Mouse (Mus musculus): ENCODE results near the gene Gm12253. TPM values are rescaled to one million over a fixed set of nuclear protein-coding genes. Genes with fewer than 3 reads are reported as not detected.

The Gm12253 gene
- not detected in 2 replicates for polyA plus RNA-seq (2015; fragmentation: Nextera tagmentation; extraction: Ambion mirVana)

DNA sequence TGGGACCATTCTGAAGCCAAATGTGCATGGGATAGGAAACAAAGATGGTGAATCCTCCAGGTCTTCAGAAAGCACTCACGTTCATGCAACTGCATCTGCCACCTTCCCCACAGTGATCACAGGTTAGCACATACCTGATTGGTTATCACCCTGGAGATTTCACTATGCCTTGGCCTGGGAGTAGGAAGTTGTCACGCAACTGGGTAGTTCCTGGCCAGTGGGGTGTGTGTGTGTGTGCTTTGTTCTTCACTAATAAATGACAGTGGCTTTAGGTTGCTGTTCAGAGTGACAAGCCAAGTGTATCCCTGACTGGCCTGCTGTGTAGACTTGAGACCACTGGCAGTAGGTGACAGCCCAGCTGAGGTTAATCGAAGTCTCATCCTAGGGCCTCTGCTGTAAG, at the start of gene Gm12253:
TSS of gene Gm12253 (plus strand) at position 301 of the 400 bp plus-strand sequence.
- Histone ChIP-seq H3K4me1 (replicated peaks) (no peaks in the 10 kb centered on the region), H3K9ac (no peak within 1 kb of the TSS), H3K4me2 (replicated peaks) (no peak within 1 kb of the TSS), H3K36me3 (no peaks in the 10 kb centered on the region), H3K27me3 (replicated peaks) (no peaks in the 10 kb centered on the region), H3K27ac (no peak within 1 kb of the TSS), H3K9me3 (no peaks in the 10 kb centered on the region), H3K4me3 (replicated peaks) (no peak within 1 kb of the TSS)
- WGBS: 97% methylated on average over 3 of the region's 3 CpGs
- no peak for ATAC-seq

DNA sequence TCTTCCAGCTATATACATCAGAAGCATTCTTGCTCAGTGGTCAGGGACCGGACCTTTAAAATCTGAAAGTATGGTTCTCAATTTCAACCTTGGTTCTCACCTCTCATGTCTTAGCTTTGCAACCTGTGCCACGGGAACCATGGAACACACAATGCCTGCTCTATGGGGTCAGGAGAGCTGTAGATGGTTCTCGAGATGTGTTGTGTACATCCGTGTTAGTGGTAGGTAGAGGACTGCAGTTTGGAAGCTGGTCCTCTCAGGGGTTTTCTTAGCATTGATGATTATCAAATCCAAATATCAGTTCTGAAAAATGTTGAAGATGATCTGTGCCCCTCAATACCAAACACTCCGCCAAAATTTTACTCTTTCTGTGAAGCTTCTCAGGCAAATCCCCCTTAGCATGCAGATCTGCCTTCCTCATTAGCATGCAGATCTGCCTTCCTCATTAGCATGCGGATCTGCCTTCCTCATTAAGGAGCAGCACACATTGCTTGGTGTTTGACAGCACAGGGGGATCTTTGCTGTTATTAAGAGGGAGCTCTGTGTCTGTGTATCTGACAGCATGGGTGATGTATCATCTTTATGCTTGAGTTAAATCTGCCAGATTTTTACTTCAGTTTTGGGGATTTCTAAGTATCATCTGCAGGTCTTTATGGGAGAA, 32.2 kb upstream of the Gm12253 start:
- no peaks in the 10 kb centered on the region for H3K27me3 ChIP-seq (replicated peaks)
- no peak overlapping the region for H3K4me3 ChIP-seq (replicated peaks)
- H3K4me1 ChIP-seq (replicated peaks): no peaks in the 10 kb centered on the region
- no peak for ATAC-seq
- H3K9me3 ChIP-seq: no peaks in the 10 kb centered on the region
- H3K36me3 ChIP-seq: no peaks in the 10 kb centered on the region
- H3K9ac ChIP-seq: no peak overlapping the region
- H3K4me2 ChIP-seq (replicated peaks): no peak overlapping the region
- WGBS: 70% methylated on average over 6 of the region's 6 CpGs
- H3K27ac ChIP-seq: no peak overlapping the region

DNA sequence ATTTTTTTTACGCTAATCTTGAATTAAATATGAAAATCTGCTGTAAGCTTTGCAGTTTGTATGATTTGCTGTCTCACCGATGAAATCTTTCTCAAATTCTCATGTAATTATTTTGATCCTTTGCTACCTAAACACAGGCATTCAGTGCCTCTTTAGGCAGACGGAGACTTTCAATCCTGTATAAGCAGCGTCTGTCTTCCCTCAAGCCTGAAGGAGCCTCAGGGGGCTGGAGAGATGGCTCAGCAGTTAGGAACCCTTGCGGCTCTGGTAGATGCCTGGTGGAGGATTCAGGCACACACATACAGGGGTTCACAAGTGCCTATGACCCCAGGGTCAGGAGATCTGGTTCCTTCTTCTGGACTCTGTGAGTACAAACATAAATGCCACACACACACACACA, 31.7 kb upstream of the Gm12253 start:
- H3K4me3 ChIP-seq (replicated peaks): no peak overlapping the region
- H3K4me1 ChIP-seq (replicated peaks): no peaks in the 10 kb centered on the region
- no peak overlapping the region for H3K9ac ChIP-seq
- 48% methylated on average over 5 of the region's 5 CpGs for WGBS
- no peaks in the 10 kb centered on the region for H3K36me3 ChIP-seq
- no peaks in the 10 kb centered on the region for H3K9me3 ChIP-seq
- ATAC-seq: no peak
- H3K27me3 ChIP-seq (replicated peaks): no peaks in the 10 kb centered on the region
- no peak overlapping the region for H3K27ac ChIP-seq
- H3K4me2 ChIP-seq (replicated peaks): no peak overlapping the region

DNA sequence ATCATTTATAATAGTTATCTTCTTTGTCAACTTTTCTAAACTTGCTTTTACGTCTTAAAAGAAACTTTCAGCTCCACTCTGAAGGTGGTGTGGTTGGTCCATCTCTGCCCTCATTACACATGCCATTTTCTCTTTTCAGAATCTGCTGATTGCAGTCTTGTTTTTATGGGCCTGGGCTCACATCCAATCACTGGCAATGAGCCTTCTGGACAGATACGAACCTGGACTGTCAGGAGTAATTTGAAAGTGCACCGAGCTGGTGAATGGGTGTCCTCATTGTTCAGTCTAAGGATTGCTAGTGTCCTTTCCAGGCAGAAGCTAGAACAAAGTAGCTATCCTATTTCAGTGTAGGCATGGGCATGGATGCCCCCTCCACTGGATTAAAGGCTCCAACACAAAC, 24.3 kb upstream of the Gm12253 start:
- no peaks in the 10 kb centered on the region for H3K27me3 ChIP-seq (replicated peaks)

DNA sequence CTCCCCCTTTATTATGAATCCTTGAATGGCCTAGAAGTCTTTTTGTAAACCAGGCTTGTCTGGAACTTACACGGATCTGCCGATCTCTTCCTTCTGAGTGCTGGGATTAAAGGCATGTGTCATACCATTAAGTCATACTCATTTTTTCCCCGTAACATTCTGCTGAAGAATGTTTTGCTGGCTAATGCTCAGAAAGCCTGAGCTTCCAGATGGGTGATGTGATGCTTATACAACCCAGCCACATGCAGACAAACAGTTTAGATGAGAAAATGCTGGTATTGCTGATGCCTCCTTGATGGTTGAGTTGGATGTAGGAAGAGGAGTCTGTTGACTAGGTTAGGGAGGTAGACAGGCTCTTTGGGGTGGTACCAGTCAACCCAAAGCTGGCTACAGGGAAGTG, 14.0 kb upstream of the Gm12253 start:
- Histone ChIP-seq H3K9ac (no peak overlapping the region), H3K27me3 (replicated peaks) (0 out of 2 replicates have a peak, but pooled peaks cover 8% of the 10 kb centered on the region)
- ATAC-seq: no peak

More for the DNA sequence above, 24.3 kb upstream of the Gm12253 start:
- 62% methylated on average over 3 of the region's 3 CpGs for WGBS
- no peak overlapping the region for H3K9ac ChIP-seq
- no peaks in the 10 kb centered on the region for H3K4me1 ChIP-seq (replicated peaks)
- H3K27ac ChIP-seq: no peak overlapping the region
- no peak overlapping the region for H3K4me3 ChIP-seq (replicated peaks)
- no peak overlapping the region for H3K4me2 ChIP-seq (replicated peaks)
- no peak for ATAC-seq
- H3K36me3 ChIP-seq: no peaks in the 10 kb centered on the region
- no peaks in the 10 kb centered on the region for H3K9me3 ChIP-seq

DNA sequence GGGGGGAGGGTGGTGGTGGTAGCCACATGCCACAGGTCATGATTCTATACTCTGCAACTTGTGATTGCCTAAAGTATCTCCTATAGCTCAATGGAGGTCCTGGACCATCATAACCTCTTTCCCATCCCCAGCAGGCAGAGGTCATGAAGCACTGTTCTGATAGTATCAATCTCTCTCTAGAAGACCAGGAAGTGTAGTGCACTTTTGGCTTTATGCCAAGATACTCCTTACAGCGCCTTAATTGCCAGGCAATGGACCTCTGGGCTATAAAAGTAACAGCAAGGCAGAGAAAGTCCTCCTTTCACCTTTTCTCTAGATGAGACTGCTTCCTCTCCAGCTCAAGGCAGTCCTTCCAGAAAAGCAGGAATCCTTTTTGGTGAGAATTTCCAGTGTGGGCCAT, 11.5 kb upstream of the Gm12253 start, which contains the start of gene 1810065E05Rik:
TSS of gene 1810065E05Rik (plus strand) at position 297 of the 400 bp plus-strand sequence.
- no peak within 1 kb of the TSS for H3K4me3 ChIP-seq (replicated peaks)
- peak; percentile 78 for ATAC-seq
- 17% methylated on average over 1 of the region's 1 CpGs for WGBS
- no peak within 1 kb of the TSS for H3K4me2 ChIP-seq (replicated peaks)
- H3K27ac ChIP-seq: no peak within 1 kb of the TSS
- no peaks in the 10 kb centered on the region for H3K9me3 ChIP-seq
- H3K36me3 ChIP-seq: no peaks in the 10 kb centered on the region
- H3K4me1 ChIP-seq (replicated peaks): peaks cover 6% of the 10 kb centered on the region; the same call in 1 of the 2 replicates
- peaks cover 8% of the 10 kb centered on the region; the same call in 1 of the 2 replicates for H3K27me3 ChIP-seq (replicated peaks)
- H3K9ac ChIP-seq: no peak within 1 kb of the TSS

More for the DNA sequence above, 14.0 kb upstream of the Gm12253 start:
- no peak overlapping the region for H3K27ac ChIP-seq
- WGBS: 39% methylated on average over 3 of the region's 3 CpGs
- H3K4me2 ChIP-seq (replicated peaks): no peak overlapping the region
- H3K36me3 ChIP-seq: no peaks in the 10 kb centered on the region
- H3K4me3 ChIP-seq (replicated peaks): no peak overlapping the region
- no peaks in the 10 kb centered on the region for H3K9me3 ChIP-seq
- peaks cover 6% of the 10 kb centered on the region; the same call in 1 of the 2 replicates for H3K4me1 ChIP-seq (replicated peaks)

DNA sequence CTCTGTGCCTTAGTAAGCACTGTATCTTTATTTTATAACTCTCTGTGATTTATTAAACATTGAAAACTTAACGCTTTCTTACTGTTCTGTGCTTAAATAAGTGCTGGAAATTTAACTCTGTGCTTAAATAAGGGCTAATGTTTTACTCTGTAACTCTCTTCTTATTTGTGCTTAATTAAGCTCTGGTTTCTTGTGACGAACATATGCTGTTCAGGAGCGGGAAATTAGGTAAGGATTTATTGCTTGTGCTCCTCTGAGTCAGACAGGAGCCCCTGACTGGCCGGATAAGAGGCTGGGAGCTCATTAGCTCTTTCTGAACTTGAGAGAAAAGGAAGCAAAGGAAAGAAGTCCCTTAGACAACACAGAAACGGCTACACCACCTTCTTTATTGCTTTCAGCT, 5.5 kb downstream of the Gm12253 start:
- no peak overlapping the region for H3K9ac ChIP-seq
- WGBS: 10% methylated on average over 5 of the region's 5 CpGs

DNA sequence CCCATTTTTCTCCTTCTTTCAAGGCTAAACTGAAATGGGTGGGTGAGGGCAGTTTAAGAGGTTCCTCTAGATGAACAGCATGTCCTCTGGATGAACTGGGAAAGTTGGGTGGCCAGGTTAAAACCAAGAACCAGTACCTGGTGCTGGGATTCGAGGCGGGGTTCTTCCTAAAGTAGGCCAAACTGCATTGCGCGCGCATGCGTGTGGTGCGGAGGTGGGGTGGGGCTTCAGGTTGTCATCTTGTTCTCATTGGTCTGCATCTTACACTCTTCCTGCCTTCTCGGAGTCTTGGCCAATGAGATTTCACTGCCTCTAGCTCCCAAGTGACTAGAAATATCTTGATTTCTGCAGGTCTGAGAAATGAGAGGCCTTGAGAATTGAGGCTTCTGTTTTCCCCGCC, 20.4 kb downstream of the Gm12253 start, which contains the start of gene Lypd9:
TSS of gene Lypd9 (minus strand) at position 165 of the 400 bp plus-strand sequence.
- no peaks in the 10 kb centered on the region for H3K36me3 ChIP-seq
- no peaks in the 10 kb centered on the region for H3K27me3 ChIP-seq (replicated peaks)
- no peak for ATAC-seq
- no peaks in the 10 kb centered on the region for H3K4me1 ChIP-seq (replicated peaks)
- H3K4me3 ChIP-seq (replicated peaks): no peak within 1 kb of the TSS
- H3K27ac ChIP-seq: no peak within 1 kb of the TSS
- 96% methylated on average over 9 of the region's 9 CpGs for WGBS
- no peaks in the 10 kb centered on the region for H3K9me3 ChIP-seq
- no peak within 1 kb of the TSS for H3K9ac ChIP-seq
- H3K4me2 ChIP-seq (replicated peaks): no peak within 1 kb of the TSS

More for the DNA sequence above, 5.5 kb downstream of the Gm12253 start:
- H3K27ac ChIP-seq: no peak overlapping the region
- no peak overlapping the region for H3K4me2 ChIP-seq (replicated peaks)
- H3K9me3 ChIP-seq: no peaks in the 10 kb centered on the region
- H3K36me3 ChIP-seq: no peaks in the 10 kb centered on the region
- H3K4me1 ChIP-seq (replicated peaks): no peaks in the 10 kb centered on the region
- no peak overlapping the region for H3K4me3 ChIP-seq (replicated peaks)
- ATAC-seq: peak; percentile 45; the same call in 1 of the 2 replicates
- no peaks in the 10 kb centered on the region for H3K27me3 ChIP-seq (replicated peaks)

DNA sequence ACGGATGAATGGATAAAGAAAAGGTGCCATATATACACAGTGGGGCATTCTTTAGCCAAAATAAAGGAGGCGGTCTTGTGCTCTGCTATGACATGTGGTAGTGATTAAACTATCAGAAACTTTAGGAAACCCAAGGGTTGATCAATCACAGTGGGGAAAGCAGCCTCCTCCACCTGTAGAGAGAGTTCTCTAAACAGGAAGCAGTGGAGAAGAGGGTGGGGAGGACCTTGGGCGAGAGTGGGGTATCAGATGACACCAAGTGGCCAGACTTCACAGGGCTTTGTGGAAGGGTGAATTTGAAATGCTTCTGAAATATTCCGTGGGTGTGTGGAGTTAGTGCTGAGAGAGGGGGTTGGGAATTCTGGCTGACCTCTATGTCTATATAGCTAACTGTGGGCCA, 21.2 kb downstream of the Gm12253 start:
- Histone ChIP-seq H3K9ac (no peak overlapping the region), H3K36me3 (no peaks in the 10 kb centered on the region), H3K9me3 (no peaks in the 10 kb centered on the region), H3K27ac (no peak overlapping the region), H3K4me2 (replicated peaks) (no peak overlapping the region), H3K27me3 (replicated peaks) (no peaks in the 10 kb centered on the region), H3K4me1 (replicated peaks) (no peaks in the 10 kb centered on the region), H3K4me3 (replicated peaks) (no peak overlapping the region)
- 48% methylated on average over 4 of the region's 4 CpGs for WGBS
- no peak for ATAC-seq

DNA sequence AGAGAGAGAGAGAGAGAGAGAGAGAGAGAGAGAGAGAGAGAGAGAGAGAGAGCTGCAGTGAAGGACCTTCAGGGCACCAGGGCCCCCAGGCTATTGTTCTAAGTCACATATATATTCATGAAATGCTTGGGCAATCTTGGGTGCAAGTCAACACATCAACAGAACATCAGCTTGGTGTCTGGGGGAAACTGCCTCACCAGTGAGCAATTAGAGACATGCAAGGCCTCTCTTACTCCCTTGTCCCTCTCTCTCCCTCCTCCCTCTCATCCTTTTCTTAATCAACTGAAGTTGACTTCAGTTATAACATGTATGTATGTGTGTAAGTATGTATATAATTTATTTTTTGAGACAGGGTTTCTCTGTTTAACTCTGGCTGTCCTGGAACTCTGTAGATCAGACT, 29.8 kb downstream of the Gm12253 start, which contains the start of gene Olfr30:
TSS of gene Olfr30 (minus strand) at position 101 of the 400 bp plus-strand sequence.
- H3K4me1 ChIP-seq (replicated peaks): no peaks in the 10 kb centered on the region
- no peaks in the 10 kb centered on the region for H3K9me3 ChIP-seq
- no peak within 1 kb of the TSS for H3K9ac ChIP-seq
- ATAC-seq: no peak
- H3K27me3 ChIP-seq (replicated peaks): no peaks in the 10 kb centered on the region
- no peak within 1 kb of the TSS for H3K4me3 ChIP-seq (replicated peaks)
- no peaks in the 10 kb centered on the region for H3K36me3 ChIP-seq
- H3K27ac ChIP-seq: no peak within 1 kb of the TSS
- H3K4me2 ChIP-seq (replicated peaks): no peak within 1 kb of the TSS

Other genes with a start within 250 kb of the Gm12253 start
- 5.0 and 5.6 TPM in 2 replicates for gene Igtp, start 233.0 kb upstream of the Gm12253 start, polyA plus RNA-seq (2015; fragmentation: Nextera tagmentation; extraction: Ambion mirVana)
- gene Irgm2, start 232.9 kb upstream of the Gm12253 start, polyA plus RNA-seq (2015; fragmentation: Nextera tagmentation; extraction: Ambion mirVana): 3.8 TPM in 2 replicates
- gene 4930438A08Rik, start 157.8 kb upstream of the Gm12253 start, polyA plus RNA-seq (2015; fragmentation: Nextera tagmentation; extraction: Ambion mirVana): not detected in 2 replicates
- 22.1 and 23.6 TPM in 2 replicates for gene Zfp692, start 125.5 kb upstream of the Gm12253 start, polyA plus RNA-seq (2015; fragmentation: Nextera tagmentation; extraction: Ambion mirVana)
- gene Zfp672, start 102.2 kb upstream of the Gm12253 start, polyA plus RNA-seq (2015; fragmentation: Nextera tagmentation; extraction: Ambion mirVana): 37.0 and 42.7 TPM in 2 replicates
- 28.5 and 28.6 TPM in 2 replicates for gene Sh3bp5l, start 101.8 kb upstream of the Gm12253 start, polyA plus RNA-seq (2015; fragmentation: Nextera tagmentation; extraction: Ambion mirVana)
- 874 and 977 TPM in 2 replicates for gene Lypd8, start 53.5 kb upstream of the Gm12253 start, polyA plus RNA-seq (2015; fragmentation: Nextera tagmentation; extraction: Ambion mirVana)
- 0.20 TPM in 1 of 2 replicates, not detected in the other for gene 1810065E05Rik, start 11.4 kb upstream of the Gm12253 start, polyA plus RNA-seq (2015; fragmentation: Nextera tagmentation; extraction: Ambion mirVana)
- gene Lypd9, start 20.4 kb downstream of the Gm12253 start, polyA plus RNA-seq (2015; fragmentation: Nextera tagmentation; extraction: Ambion mirVana): not detected in 2 replicates
- gene Olfr30, start 29.7 kb downstream of the Gm12253 start, polyA plus RNA-seq (2015; fragmentation: Nextera tagmentation; extraction: Ambion mirVana): not detected in 2 replicates
- not detected in 2 replicates for gene Olfr332, start 60.0 kb downstream of the Gm12253 start, polyA plus RNA-seq (2015; fragmentation: Nextera tagmentation; extraction: Ambion mirVana)
- not detected in 2 replicates for gene Olfr331, start 70.0 kb downstream of the Gm12253 start, polyA plus RNA-seq (2015; fragmentation: Nextera tagmentation; extraction: Ambion mirVana)
- not detected in 2 replicates for gene Olfr330, start 102.3 kb downstream of the Gm12253 start, polyA plus RNA-seq (2015; fragmentation: Nextera tagmentation; extraction: Ambion mirVana)
- not detected in 2 replicates for gene Olfr329-ps, start 113.9 kb downstream of the Gm12253 start, polyA plus RNA-seq (2015; fragmentation: Nextera tagmentation; extraction: Ambion mirVana)
- 0.05 TPM in 1 of 2 replicates, not detected in the other for gene Olfr328, start 123.1 kb downstream of the Gm12253 start, polyA plus RNA-seq (2015; fragmentation: Nextera tagmentation; extraction: Ambion mirVana)
- not detected in 2 replicates for gene Olfr224, start 138.0 kb downstream of the Gm12253 start, polyA plus RNA-seq (2015; fragmentation: Nextera tagmentation; extraction: Ambion mirVana)
- gene Olfr325, start 145.2 kb downstream of the Gm12253 start, polyA plus RNA-seq (2015; fragmentation: Nextera tagmentation; extraction: Ambion mirVana): not detected in 2 replicates
- not detected in 2 replicates for gene Olfr324, start 162.6 kb downstream of the Gm12253 start, polyA plus RNA-seq (2015; fragmentation: Nextera tagmentation; extraction: Ambion mirVana)
- 0.19 TPM in 1 of 2 replicates, not detected in the other for gene 2210407C18Rik, start 183.5 kb downstream of the Gm12253 start, polyA plus RNA-seq (2015; fragmentation: Nextera tagmentation; extraction: Ambion mirVana)
- gene Olfr323, start 197.9 kb downstream of the Gm12253 start, polyA plus RNA-seq (2015; fragmentation: Nextera tagmentation; extraction: Ambion mirVana): not detected in 2 replicates
- gene Trim58, start 207.9 kb downstream of the Gm12253 start, polyA plus RNA-seq (2015; fragmentation: Nextera tagmentation; extraction: Ambion mirVana): 0.16 and 0.23 TPM in 2 replicates
- gene Olfr322, start 226.2 kb downstream of the Gm12253 start, polyA plus RNA-seq (2015; fragmentation: Nextera tagmentation; extraction: Ambion mirVana): not detected in 2 replicates
- not detected in 2 replicates for gene Olfr320, start 248.5 kb downstream of the Gm12253 start, polyA plus RNA-seq (2015; fragmentation: Nextera tagmentation; extraction: Ambion mirVana)

All from intestine, embryonic 15.5 days (tissue).